Mouse (Mus musculus) left cerebral cortex, adult 11 months (tissue): ENCODE data around the gene 4930469K13Rik.

Source experiments
- DNase-seq: peaks from one replicate; pipeline ENCODE4 v3.0.0; 2022; ENCODE audit warnings: low spot score

4930469K13Rik gene

DNA sequence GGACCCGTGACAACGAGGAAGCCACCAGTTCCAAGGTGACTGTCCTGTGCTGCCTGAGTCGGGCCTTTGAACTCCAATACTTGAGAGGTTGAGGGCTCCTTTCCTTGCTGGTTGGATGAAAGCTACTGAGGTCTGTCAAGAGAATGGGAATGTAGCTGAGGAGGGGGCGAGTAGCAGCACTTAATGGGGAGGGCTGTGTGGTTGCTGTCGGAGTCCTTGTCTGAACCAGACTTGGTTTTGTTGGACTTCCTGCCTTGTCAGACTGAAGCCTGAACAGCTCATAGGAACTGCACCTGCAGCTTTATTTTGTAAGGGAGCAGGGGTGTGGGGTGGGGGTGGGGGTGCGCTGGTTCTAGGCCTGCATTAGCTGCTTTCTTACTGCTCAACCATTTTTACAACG, 19.8 kb downstream of the 4930469K13Rik start:
- DNase-seq: no peak

GRCm38 (mm10) chr11:34077870-34078269, 20.5 kb downstream of the 4930469K13Rik start:
- no peak for DNase-seq

DNA sequence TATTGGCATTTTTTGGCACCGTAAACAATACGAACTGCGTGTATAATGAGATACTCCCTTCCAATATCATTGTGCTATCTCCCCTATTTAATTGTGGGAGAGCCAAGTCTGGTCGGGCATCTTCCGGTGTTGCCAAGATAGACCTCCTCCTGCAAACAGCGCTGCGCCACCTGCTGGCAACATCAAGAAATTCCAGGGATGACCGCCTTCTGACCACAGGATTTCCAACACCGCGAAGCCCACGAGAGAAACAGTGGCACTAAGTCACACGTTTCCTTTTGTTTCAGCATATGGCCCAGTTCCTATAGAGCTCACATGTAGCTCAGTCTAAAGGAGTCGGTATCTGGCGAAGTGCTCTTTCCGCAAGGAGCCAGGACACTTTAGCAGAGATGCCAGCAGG, 24.6 kb downstream of the 4930469K13Rik start:
- DNase-seq: no peak

DNA sequence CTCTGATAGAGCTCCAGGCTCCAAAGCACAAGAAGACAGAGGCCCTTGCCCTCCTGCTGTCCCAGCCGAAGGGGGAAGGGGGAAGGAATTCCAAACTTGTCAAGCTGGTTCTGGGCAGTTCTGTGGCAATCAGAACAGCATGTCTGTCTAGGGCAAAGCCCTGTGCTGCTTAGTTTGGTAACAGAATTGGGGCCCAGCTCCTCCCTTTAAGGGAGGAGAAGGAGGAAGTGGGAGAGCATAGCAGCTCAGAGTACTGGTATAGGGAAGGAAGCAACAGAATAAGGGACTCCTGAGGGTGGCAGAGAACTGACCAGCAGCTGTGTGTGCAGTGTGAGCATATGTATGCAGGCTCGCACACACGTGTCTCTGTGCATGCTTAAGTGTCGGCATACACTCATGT, 26.0 kb downstream of the 4930469K13Rik start:
- DNase-seq: no peak

DNA sequence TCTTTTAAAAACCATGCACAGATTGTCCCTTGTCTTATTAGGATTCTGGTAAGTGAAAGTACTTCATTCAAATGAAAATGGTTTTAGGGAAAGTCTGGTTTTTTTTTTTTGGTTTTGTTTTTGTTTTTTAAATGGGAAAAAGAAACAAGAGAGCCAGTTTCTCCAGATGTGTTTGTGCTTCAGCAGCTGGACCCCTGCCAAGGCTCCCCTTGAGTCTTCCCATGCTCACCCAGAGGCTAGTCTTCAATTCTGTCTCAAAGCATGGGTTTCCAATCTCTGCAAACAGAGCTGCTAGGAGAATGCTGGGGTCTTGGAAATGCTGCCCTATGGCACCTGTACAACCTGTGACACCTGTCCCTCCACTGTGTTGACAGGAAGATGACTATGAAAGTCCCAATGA, 27.8 kb downstream of the 4930469K13Rik start:
- DNase-seq: no peak

- DNase-seq: no peak
Measured at GRCm38 (mm10) chr11:34063702-34064485, 34.5 kb downstream of the 4930469K13Rik start.

DNA sequence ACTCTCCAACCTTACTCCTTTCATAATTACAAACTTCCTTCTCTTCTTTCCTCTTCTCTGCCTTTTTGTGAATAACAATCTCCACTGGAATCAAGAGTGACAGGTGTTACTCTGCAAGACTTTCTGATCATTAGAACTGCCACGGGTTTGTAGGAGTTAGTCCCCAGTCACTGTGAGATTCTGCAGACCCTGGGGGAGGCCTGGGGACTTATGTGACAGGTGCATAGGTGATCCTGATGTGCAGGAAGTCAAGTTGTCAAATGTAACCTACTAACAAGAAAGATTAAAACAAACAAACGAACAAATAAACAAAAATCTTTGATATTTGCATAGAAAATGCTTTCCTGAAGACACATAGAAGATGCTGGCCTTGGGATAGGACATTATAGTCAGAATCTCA, 35.1 kb downstream of the 4930469K13Rik start:
- DNase-seq: no peak

DNA sequence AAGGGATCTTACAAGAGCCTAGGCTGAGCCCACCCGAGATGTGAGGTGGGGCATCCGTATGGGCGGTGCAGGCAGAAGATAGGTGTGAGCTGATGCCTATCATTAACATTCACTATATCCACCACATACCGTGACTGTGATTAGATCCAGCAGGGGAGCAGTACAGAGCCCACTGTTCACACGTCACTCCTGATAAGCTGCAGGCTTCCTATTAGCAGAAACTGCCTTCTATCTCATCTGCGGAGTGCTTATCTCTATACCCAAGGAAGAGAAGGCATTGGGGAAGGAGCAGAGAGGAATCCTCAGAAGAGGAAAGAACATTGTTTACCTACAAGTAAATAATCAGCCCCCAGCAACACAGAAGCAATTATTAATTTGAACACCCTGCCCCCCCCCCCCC, 36.6 kb downstream of the 4930469K13Rik start:
- no peak for DNase-seq

DNA sequence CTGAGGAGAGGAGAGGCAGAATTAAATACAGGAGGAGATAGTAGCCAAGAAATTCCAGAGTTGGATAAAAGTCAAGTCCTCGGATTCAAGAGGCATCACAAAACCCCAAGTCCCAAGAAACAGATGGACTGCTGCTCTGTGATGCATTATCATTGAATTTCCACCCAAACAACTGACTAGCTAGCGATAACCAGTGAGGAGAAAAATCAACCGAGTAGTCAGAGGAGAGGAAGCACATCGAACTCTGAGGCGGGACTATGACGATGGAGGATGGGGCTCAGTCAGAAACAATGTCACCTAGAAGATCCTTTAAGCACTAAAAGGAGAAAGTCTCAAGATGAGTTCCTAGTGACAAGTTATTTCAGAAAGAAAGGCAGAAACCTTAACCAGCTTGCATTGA, 39.4 kb downstream of the 4930469K13Rik start:
- no peak for DNase-seq

DNA sequence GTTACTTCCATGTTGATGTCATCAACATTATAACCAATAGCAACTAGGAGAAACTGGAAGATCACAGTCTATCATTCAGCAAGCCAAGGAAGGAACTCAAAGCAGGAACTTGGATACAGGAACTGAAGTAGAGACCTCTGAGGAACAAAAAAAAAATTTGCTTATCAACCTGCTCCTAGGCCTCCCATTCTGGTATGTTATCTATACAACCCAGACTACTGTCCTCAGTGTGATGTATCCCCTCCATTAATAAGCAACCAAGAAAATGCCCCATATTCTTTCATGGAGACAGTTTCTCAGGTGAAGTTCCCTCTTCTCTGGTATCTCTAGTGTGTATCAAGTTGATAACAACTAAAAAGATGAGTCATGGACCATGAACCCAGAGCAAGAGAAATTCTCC, 40.0 kb downstream of the 4930469K13Rik start:
- no peak for DNase-seq

- no peak for DNase-seq
Measured at GRCm38 (mm10) chr11:34056715-34057114, 41.6 kb downstream of the 4930469K13Rik start.

DNA sequence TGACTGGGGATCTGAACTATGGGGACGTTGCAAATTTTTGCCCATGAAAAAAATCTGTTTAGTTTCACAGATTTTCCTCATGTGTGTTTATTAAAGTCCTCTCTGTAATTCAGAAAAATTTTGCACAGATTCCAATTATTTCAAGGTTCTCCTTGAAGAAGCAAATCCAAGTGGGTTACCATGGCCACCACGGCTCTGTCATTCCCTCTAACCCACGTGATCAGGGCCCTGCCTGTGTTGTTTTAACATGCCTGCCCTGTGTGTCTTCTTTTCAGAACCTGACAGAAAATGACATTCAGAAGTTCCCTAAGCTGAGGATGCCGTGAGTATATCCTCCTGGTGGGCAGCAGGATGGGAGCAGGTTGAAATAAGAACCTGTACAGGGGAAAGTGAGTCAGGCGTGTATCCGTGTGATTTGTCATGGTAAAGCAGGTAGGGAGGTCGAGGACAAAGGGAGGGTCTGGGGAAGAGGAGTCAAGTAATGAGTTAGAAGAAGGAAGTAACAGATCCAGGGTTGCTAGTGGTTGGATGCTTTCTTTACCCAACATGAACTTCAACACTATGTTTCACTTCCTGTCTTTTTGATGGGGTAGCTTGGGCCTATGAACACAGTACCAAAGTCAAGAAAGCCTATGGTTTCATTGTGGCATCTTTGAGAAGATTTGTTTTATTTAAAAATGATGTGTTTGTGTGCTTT, 44.2 kb downstream of the 4930469K13Rik start:
- no peak for DNase-seq

- DNase-seq: no peak
Measured at GRCm38 (mm10) chr11:34053031-34053818, 45.1 kb downstream of the 4930469K13Rik start.

- DNase-seq: no peak
Measured at GRCm38 (mm10) chr11:34050643-34051042, 47.7 kb downstream of the 4930469K13Rik start.

GRCm38 (mm10) chr11:34050063-34050462, 48.3 kb downstream of the 4930469K13Rik start:
- no peak for DNase-seq

DNA sequence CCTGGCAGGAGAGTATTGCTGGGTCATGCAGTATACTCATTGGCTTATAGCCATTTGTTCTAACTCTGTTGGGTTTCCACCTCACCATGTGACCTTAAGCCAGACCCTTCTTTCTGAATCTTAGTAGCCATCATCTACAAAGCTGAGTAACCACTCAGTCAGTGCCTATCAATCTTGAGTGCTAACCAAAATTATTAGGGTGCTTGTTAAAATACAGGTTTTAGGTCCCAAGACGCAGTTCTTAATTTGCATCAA, 49.3 kb downstream of the 4930469K13Rik start:
- no peak for DNase-seq

DNA sequence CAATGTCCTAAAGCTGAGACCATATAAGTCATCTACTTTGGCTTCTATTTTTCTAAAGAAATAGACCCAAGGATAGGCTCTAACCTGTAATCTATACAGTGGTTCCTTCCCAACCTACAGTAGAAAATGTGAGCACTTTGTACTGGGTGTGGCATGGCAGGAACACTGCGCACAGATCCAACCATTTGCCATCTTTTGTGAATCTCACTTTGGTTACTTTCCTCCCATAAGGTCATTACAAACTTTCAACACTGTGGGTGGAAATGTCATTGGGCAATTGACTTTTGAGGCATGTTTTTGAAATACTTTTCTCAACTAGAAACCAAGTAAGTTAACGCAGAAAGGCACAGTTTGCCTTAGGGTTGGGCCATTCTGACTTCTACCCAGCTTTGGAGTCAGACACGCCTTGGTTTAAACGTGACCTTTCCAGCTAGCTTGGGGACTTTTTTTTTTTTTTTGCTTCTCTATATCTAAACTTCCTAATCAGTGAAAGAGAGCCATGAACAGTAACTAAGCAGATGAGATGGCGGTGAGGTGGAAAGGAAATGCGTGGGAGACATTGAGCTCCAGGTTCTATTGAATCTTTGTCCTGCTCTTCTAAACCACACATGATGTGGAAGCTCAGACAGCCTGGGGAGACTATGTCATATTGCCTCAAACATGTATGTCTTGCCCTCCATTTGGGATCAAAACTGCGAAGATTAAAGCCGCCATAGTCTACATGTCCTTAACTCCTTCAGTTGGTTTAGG, 49.8 kb downstream of the 4930469K13Rik start:
- no peak for DNase-seq

- no peak for DNase-seq
Measured at GRCm38 (mm10) chr11:34047542-34047937, 50.8 kb downstream of the 4930469K13Rik start.

GRCm38 (mm10) chr11:34046767-34047541, 51.4 kb downstream of the 4930469K13Rik start, which contains the start of gene Lcp2:
TSS of gene Lcp2 (plus strand) at chr11:34046920.
- DNase-seq: no peak

DNA sequence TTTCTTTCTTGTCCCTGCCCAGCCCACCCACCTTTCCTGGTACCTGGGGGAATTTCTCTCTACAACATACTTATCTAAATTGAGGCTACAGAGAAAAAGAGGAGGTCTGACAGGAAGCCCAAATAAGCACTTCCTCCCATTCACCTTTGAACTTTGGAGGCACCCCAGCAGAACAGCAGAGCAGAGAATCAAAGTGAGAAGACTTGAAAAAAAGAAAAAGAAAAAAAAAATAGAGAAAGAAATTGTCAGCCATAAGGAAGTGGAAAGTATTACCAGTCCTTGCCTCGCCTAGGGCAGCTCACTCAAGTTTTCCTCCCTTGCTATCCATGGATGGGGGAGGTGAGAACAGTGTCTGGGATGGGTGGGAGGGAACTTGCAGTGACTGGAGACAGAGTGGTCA, 55.5 kb downstream of the 4930469K13Rik start:
- DNase-seq: no peak

DNA sequence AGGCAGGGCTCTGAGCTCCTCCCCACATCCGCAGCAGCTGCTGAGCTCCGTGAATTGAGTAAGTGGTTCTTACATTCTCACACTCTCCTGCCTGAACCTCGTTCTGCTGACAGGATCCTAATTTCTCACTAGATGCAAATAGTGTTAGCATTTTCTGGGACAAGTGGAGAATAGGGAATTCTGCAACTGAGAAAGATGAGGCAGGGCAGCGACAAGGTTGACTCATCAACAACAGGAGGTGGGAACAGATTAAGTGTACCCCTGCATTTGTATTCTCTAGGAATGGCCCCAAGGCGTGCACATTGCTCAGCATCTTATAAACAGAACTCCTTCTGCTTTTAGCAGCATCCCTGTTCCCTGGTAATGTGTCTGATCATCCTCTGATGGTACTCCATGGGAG, 58.3 kb downstream of the 4930469K13Rik start:
- no peak for DNase-seq
